Mouse (Mus musculus) liver, adult (tissue): ENCODE data around the gene Myh7b.

Experiments used
- GATA4 ChIP-seq: IDR thresholded peaks from 2 replicates; pipeline ENCODE4 v1.6.1; 2014; ENCODE audit warnings: mild to moderate bottlenecking, low read length; ENCODE audit not compliant: insufficient replicate concordance

Myh7b gene

DNA sequence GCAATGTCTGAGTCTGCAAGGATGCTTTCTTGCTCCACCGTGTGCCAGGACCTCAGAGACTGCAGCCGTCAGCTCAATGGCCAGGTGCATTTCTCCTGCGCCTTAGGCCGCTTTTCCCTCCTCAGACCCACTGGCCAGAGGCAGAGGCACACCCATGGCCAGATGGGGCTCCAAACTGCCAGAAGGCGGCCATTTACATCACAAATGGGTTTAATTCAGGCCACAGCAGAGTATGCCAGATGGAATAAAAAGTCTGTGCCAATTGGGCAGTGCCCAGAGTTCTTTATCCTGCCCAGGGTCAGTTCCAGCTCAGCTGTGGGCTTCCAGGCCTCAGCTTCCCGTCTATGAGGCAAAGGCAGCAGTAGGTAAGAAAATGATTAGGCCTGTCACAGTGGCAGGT lies 29.6 kb downstream of the Myh7b start:
- TF ChIP-seq GATA4 = no peak

DNA sequence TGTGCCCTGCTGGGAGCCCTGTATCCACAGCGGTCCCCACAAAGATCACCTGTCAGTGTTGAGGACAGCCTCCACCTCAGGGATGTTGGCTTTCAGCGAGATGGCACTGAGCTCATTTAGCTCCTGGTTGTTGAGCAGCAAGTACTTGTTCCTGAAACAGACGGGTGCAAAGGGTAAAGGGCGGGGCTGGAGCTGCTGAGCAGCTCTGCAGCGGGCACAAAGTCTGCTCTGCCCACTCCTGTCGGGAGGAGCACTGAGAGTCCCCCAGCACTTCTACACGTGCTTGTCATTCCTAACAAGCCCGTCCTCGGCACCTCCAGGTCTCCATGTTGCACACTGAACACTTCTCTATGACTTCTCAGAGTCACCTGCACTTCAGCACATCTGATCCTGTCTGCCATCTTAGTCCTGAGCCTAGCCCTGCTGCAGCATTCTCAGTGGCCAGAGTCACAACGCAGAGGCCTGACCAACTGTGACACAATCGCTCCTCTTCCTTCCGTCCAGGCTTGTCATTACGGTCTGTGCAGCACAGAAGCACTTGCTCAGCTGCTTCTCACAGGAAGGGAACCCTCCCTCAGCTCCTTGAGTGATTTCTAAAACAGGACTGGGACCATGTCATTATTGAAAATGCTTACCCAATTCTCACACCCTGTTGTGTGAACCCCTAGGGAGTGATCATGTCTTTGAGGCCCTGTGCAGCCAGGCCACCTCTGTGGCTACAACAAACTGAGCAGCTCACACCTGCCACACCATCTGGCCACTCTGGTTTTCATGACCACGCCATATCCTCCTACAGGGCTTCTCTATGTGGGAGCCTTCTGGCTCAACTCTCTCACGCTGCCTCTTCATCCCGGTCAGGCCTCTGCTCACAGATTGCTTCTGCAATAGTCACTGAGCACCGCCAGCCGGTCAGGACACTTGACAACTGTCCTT lies 30.8 kb downstream of the Myh7b start:
- TF ChIP-seq GATA4 = no peak

DNA sequence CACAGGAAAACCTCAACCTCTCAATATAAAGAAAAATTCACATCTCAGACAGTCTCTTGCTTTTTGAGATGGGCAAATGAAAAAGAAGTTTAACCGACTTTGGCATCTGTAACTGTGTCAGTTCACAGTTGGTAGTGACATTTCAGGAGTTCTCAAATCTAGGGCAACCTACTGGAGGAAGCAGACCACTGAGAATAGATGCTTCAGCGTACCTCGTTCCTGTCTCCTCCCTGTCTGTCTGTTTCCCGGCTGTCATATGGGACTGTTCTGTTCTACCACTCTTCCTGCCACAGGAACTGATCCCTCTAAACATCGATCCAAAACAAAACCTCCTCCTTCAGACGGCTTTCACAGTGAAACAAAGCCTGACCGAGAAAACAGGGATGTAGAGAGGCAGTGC lies 34.7 kb downstream of the Myh7b start:
- no peak for TF ChIP-seq GATA4

DNA sequence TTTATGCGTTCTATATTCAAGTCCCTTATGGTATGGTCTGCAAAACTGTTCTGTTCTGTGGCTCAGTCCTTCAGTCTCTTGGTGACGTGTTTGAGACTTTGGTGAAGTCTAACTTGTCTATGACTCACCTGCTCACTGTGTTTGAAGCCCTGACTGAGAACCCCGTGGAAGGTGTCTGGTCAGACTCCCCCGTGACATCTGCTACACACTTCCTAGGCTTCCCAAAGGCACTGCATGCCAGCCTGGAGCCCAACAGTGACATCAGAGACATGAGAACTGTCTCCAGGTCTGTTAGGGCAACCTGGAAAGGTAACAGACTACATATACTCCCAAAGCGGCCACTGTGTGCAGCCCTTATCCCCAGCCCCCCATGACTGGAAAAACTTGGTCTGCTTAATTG lies 41.6 kb downstream of the Myh7b start:
- no peak for TF ChIP-seq GATA4

DNA sequence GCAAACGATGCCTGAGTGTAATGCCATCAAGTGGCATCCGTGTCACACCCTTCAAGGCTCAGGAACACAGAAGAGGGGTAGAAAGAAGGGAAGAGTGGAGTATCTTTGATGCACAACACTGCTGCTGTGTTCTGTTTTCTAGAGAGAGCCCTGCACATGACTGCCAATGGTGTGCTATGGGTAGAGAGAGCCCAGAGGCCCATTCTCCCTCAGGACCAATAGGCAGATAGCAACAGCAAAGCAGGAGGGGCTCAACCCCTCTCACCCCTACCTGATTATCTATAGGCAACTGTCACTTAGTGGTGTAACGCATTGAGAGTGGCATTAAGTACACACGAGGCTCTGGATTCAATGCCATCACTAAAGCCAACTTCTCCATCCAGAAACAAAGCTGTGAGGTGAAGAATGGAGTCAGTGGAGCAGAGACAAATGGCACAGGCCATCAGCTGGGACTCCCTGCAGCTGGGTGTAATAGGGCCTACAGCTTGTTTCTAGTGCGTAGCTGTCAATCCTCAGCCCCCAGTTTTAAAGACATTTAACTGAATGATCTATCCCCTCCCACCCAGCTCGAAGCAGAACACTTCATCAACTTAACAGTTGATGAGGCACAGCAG lies 44.9 kb downstream of the Myh7b start:
- no peak for TF ChIP-seq GATA4

DNA sequence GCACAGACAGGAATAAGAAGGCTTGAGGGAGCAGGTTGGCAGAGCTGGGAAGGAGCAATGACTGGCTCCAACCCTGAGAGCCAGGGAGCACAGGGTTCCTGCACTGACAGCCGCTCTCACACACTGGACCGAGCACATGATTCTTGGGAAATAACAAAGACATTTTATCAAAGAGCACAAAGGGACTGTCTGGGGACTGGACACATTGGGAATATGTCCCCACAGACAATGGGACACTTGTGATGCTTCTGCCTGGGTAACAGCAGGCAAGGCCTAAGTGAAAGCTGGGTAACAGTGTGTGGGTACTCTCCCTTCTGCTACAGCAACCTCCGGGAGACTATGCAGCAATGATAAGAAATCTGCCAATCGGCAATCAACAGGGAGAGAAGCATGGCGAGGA lies 51.4 kb downstream of the Myh7b start:
- TF ChIP-seq GATA4 = no peak

DNA sequence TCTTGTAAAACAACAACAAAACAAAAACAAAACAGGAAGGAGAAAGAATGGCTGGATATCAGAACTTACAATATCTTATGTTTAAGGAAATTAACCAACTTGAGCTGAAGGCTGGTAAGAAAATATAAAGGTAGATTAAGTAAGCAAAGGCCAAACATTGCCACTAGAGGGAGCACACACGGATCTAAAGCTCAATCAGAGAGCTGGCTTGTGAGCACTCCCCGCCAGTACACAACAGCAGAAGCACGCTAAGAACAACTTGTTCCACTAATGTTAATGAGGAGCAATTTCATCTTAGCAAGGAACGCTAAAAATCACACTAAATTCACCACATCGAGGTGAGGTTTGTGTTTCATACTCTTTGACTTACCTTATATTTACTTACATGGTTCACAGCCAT lies 52.1 kb downstream of the Myh7b start:
- no peak for TF ChIP-seq GATA4

DNA sequence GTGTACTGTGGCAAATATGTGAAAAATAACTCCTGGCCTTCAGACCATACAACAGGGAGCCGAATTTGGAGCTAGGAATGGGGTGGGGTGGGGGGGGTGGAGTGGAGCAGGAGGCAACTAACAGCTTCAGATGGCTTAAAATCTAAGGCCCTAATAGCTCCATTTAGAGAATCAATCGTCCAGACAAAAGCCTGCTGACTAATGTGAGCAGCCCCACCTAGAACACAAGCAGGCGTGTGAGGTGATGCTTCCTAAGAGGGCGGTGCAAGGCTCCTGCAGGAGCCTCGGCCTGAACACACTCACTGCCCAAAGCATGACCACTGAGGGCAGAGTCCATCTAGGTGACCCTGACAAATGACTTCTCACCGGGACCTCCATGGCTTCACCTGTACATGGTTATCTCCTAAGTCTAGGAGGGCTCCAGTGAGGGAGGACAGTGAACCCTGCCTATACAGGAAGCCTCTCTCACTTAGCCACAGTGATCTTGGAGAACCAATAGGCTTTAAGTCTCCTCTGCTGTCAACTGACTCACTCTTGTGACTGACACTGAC lies 53.0 kb downstream of the Myh7b start:
- no peak for TF ChIP-seq GATA4

DNA sequence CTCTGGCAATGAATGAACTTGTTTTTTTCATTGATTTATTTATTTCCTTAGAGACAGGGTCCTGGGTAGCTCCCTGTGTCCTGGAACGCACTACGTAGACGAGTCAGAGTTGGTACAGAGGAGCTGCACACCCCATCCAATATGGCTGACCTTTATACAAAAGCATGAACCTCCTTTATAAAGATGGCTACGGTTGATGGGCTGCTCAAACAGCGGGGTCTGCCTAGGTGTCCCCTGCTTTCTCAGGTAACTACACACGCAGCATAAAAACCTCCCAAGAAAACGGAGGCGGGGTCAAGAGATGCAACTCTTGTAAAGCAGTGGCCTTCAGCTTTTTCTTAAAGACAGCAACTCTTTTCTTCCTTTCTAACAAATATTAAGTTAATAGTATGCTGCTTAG lies 56.9 kb downstream of the Myh7b start:
- no peak for TF ChIP-seq GATA4

DNA sequence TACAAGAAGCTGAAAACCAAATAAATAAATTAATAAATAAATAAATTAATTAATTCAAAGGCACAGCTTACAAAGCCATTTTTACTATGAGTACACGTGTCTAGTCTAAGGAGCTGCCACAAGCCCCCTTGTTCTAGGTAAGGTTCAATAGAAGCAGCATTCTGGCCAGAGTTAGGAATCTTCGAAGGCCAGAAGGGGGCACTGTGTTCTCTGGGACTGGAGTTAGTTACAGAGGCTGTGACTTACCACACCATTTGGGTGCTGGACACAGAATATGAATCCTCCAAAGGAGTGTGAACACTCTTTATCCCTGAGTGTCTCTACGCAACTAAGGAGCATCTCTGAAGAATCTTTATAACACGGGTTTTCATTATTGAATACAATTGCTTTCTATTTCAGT lies 57.4 kb downstream of the Myh7b start:
- no peak for TF ChIP-seq GATA4

DNA sequence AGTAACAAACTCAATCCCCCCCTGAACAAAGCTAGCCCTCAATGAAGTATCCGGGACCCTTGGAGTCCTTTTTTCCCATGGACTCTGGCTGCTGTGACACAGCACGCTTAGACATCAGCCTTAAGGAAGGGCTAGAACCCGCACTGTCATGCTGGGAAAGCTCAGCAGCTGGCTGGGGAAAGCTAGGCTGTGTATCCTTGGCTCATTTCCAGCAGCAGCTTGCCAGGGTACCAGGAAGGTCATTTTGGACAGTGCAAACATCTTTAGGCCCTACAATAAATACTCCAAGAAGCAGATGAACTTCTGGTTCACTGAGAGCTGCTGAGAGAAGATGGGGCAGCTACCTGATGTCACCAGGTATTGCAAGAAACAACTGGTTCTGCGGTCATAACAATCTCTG lies 60.2 kb downstream of the Myh7b start:
- no peak for TF ChIP-seq GATA4

DNA sequence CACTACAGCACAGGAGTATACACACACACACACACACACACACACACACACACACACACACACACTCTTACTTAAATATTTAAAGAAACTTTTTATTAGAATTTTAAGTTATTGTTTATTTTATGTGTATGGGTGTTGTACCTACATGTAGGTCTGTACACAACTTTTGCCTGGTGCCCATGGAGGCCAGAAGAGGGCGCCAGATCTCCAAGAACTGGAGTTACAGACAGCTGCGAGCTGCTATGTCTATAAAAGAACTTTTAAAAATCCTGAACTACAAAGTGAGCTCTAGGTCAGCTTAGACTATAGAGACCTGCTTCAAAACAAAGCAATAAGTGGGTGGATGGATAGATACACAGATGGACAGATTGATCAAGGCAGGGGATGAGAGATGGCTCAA lies 62.5 kb downstream of the Myh7b start:
- TF ChIP-seq GATA4 = no peak

DNA sequence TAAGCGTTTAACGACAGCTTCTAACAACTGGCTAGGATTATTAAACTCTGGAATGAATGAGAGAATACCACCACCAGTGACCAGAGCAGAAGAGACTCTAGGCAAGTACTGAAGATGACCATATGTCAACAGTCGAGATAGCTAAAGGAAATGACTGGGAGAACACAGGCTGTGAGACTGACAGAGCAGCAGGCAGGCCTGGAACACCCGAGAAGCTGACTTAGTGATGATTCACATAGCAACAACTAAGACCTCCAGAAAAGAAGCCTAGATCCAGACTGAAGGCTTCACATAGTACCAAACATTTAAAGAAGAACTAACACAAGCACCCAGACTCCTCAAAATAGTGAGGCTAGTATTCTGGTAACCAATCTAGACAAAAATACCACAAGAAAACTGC lies 64.1 kb downstream of the Myh7b start:
- no peak for TF ChIP-seq GATA4

DNA sequence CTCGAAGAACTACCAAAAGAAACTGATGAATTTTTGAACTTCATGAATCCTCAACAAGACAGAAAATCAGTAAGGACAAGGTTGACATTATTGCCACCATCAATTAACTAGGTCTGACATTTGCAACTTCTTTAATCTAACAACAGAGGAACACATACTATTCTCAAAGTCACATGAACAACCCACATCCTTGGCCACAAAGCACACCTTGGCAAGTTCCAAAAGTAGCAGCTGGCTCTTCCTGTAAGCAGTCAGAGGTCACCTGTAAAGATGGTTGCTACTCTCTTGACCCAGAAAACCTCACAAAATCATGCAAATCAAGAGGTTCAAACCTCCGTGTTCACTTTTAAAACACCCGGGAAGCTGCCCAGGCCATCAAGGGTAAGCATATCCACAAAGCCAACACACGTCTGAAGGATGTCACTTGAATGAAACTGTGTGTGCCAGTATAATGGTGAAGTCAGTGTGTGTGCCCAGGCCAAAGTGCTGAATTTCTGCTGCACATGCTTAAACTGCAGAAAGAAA lies 68.6 kb downstream of the Myh7b start:
- TF ChIP-seq GATA4 = no peak

DNA sequence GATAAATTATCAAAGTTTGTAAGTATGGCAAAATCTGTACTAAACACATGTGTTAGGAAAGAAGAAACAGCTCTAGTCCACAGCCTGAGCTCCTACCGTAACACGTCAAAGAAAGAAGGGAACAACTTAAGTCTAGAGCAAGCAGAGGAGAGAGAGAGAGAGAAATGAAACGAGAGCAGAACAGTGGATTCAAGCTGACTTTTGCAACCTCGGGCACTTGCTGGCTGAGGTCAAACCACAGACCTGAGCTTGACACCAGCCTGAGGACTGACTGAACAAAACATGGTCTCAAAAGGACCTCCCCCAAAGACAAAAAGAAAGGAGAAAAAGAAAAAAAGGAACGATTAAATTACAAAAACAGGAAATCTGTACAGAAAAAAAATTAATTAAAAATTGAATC lies 69.6 kb downstream of the Myh7b start:
- no peak for TF ChIP-seq GATA4

DNA sequence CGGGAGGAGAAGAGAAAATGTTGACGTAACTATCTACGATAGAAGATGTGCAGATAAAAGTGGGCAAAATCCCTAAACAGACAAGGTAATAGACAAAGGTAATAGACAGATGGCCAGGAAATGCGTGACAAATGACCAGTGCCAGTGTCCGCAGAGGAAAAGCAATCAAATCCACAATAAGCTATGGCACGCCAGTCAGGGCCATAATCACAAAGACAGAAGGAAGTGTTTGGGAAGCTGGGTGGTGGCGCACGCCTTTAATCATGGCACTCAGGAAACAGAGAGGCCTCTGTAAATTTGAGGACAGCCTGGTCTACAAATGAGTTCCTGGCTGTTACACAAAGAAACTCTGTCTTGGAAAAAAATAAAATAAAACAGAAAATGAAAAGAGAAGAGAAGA lies 70.2 kb downstream of the Myh7b start:
- TF ChIP-seq GATA4 = no peak

DNA sequence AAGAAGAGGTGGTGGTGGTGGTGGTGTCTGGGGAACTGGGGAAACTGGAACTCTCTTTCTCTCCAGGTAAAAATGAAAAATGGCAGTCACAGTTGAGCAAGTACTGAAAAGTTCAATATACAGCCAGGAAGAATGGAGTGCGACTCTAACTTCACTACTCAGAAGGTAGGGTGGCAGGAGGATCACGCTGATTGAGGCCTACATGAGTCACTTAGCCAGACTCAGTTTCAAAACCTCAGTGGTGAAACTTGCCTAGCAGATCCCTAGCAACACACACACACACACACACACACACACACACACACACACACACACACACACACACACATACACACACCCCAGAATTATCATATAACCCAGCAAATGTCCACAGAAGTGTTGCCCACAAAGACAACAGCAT lies 70.9 kb downstream of the Myh7b start:
- TF ChIP-seq GATA4 = no peak

DNA sequence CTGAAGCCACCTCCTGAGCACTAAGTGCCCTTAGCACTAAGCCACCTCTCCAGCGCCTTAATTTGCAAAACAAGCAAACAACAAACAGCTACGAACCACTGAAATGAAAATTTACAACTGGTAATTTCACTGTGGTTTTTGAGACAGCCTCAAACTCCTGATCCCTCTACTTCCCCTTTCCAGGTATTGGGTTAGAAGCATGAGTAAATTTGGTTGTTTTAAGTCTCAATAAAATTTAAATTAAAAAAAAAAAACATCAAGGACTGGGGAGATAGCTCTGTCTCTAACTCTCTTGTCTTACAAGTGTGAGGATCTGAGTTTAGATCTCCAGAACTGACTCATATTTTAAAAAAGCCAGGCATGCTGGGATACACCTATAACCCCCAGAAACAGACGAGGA lies 72.1 kb downstream of the Myh7b start:
- TF ChIP-seq GATA4 = no peak
